Mouse (Mus musculus): ENCODE data around the gene Etl4. TPM values are rescaled to one million over a fixed set of nuclear protein-coding genes. Genes with fewer than 3 reads are reported as not detected.

The Etl4 gene
- total and polyA plus RNA-seq, 3 experiments = not detected

- Histone ChIP-seq H3K9me3 (replicated peaks; ENCODE audit: insufficient read depth, low read length) (no peaks in the 10 kb centered on the region), H3K4me3 (ENCODE audit: control insufficient read depth in 1 of 2, insufficient read depth in 1 of 2, low read depth in 2 of 2, low read length in 2 of 2) (no peak overlapping the region), H3K36me3 (ENCODE audit: control insufficient read depth in 1 of 2, insufficient read depth in 2 of 2, low read length in 2 of 2) (no peaks in the 10 kb centered on the region), H3K4me1 (ENCODE audit: control insufficient read depth in 1 of 2, insufficient read depth in 2 of 2, low read length in 2 of 2) (no peaks in the 10 kb centered on the region), H3K79me2 (ENCODE audit: control insufficient read depth, insufficient read depth, low read length, poor library complexity) (no peaks in the 10 kb centered on the region), H3K27ac (ENCODE audit: control insufficient read depth, low read depth, low read length) (no peak overlapping the region), H3K27me3 (ENCODE audit: control insufficient read depth in 1 of 2, insufficient read depth in 2 of 2, low read length in 2 of 2) (no peaks in the 10 kb centered on the region), H3K9ac (ENCODE audit: control insufficient read depth, low read depth, low read length, poor library complexity, severe bottlenecking) (no peak overlapping the region)
- TF ChIP-seq ELF1 (IDR thresholded peaks at IDR 0.05; ENCODE audit: low read depth, low read length) (no peak), GABPA (IDR thresholded peaks at IDR 0.05; ENCODE audit: low read depth, low read length) (no peak), RCOR1 (IDR thresholded peaks at IDR 0.05; ENCODE audit: low read depth, low read length) (no peak), KAT2A (conservative IDR thresholded peaks at IDR 0.05; ENCODE audit: low read depth, low read length) (no peak), CHD2 (IDR thresholded peaks at IDR 0.05; ENCODE audit: low read length) (no peak), EP300 (IDR thresholded peaks at IDR 0.05; ENCODE audit: low read depth in 1 of 2, low read length in 2 of 2) (no peak), ZKSCAN1 (IDR thresholded peaks at IDR 0.05; ENCODE audit: low read depth, low read length) (no peak), HCFC1 (IDR thresholded peaks at IDR 0.05; ENCODE audit: low read depth, low read length) (no peak), E2F4 (IDR thresholded peaks at IDR 0.05; ENCODE audit: borderline replicate concordance, low read depth, low read length) (no peak), ETS1 (IDR thresholded peaks at IDR 0.05; ENCODE audit: low read depth, low read length) (no peak), GATA1 (IDR thresholded peaks at IDR 0.05; ENCODE audit: low read depth, low read length) (no peak), MYB (IDR thresholded peaks at IDR 0.05; ENCODE audit: low read depth, low read length) (no peak), MAX (IDR thresholded peaks at IDR 0.05; ENCODE audit: low read length) (no peak), JUND (IDR thresholded peaks at IDR 0.05; ENCODE audit: low read depth, low read length) (no peak), USF2 (IDR thresholded peaks at IDR 0.05; ENCODE audit: borderline replicate concordance in 1 of 2, insufficient read depth in 1 of 2, low read depth in 1 of 2, low read length in 2 of 2) (no peak), MAFK (IDR thresholded peaks at IDR 0.05; ENCODE audit: borderline replicate concordance, low read depth, low read length) (no peak), MXI1 (IDR thresholded peaks at IDR 0.05; ENCODE audit: low read depth, low read length) (no peak), SIN3A (IDR thresholded peaks at IDR 0.05; ENCODE audit: low read length) (no peak)
- DNase-seq (ENCODE audit: low read depth, low spot score) = no peak
Observed at GRCm38 (mm10) chr2:20737112-20737808, 827.7 kb downstream of the Etl4 start.

- Histone ChIP-seq H3K79me2 (ENCODE audit: control insufficient read depth, insufficient read depth, low read length, poor library complexity) (no peaks in the 10 kb centered on the region), H3K27me3 (ENCODE audit: control insufficient read depth in 1 of 2, insufficient read depth in 2 of 2, low read length in 2 of 2) (no peaks in the 10 kb centered on the region), H3K9ac (ENCODE audit: control insufficient read depth, low read depth, low read length, poor library complexity, severe bottlenecking) (no peak overlapping the region), H3K36me3 (ENCODE audit: control insufficient read depth in 1 of 2, insufficient read depth in 2 of 2, low read length in 2 of 2) (no peaks in the 10 kb centered on the region), H3K4me1 (ENCODE audit: control insufficient read depth in 1 of 2, insufficient read depth in 2 of 2, low read length in 2 of 2) (no peaks in the 10 kb centered on the region), H3K27ac (ENCODE audit: control insufficient read depth, low read depth, low read length) (no peak overlapping the region), H3K4me3 (ENCODE audit: control insufficient read depth in 1 of 2, insufficient read depth in 1 of 2, low read depth in 2 of 2, low read length in 2 of 2) (no peak overlapping the region), H3K9me3 (replicated peaks; ENCODE audit: insufficient read depth, low read length) (no peaks in the 10 kb centered on the region)
- no peak for TF ChIP-seq CHD2 (IDR thresholded peaks at IDR 0.05; ENCODE audit: low read length)
- TF ChIP-seq E2F4 (IDR thresholded peaks at IDR 0.05; ENCODE audit: borderline replicate concordance, low read depth, low read length) = no peak
- DNase-seq (ENCODE audit: low read depth, low spot score) = no peak
Observed at GRCm38 (mm10) chr2:20737837-20738236, 828.3 kb downstream of the Etl4 start.
